Mouse (Mus musculus) forebrain, postnatal 0 days (tissue): ENCODE measurements at regions not wholly inside any gene's neighbourhood (a gene's known extent, or its start where the extent isn't known, plus 50 kb on each side); places are given as distances from the start of the nearest gene placed in this dataset.

Experiments
- ATAC-seq: fragments of 200-750 bp; cut with Nextera tagmentation; 2 replicates; pipeline ENCODE4 v1.8.0; 2017; ENCODE audit warnings: mild to moderate bottlenecking, moderate library complexity
- DNase-seq: peaks from one replicate; pipeline ENCODE4 v3.0.0-alpha.2; 2015
- H3K27ac ChIP-seq: fragments of 300-500 bp; sonication (generic); 2 replicates; pipeline ENCODE4 v1.5.1; 2014; ENCODE audit warnings: low read depth, mild to moderate bottlenecking, antibody characterized with exemption, low read length, moderate library complexity, mixed read lengths
- H3K27me3 ChIP-seq: fragments of 300-500 bp; sonication (generic); 2 replicates; pipeline ENCODE4 v1.6.1; 2014; ENCODE audit warnings: mild to moderate bottlenecking, low read length, mixed read lengths; ENCODE audit not compliant: insufficient read depth
- H3K36me3 ChIP-seq: fragments of 300-500 bp; sonication (generic); 2 replicates; pipeline ENCODE4 v1.6.1; 2014; ENCODE audit warnings: mild to moderate bottlenecking, moderate library complexity; ENCODE audit not compliant: insufficient read depth
- H3K4me1 ChIP-seq: fragments of 300-500 bp; sonication (generic); 2 replicates; pipeline ENCODE4 v1.6.1; 2014; ENCODE audit warnings: antibody characterized with exemption; ENCODE audit not compliant: insufficient read depth
- H3K4me2 ChIP-seq: fragments of 300-500 bp; sonication (generic); 2 replicates; pipeline ENCODE4 v1.6.1; 2014; ENCODE audit warnings: low read depth, mild to moderate bottlenecking, moderate library complexity
- H3K4me3 ChIP-seq: fragments of 300-500 bp; sonication (generic); 2 replicates; pipeline ENCODE4 v1.5.1; 2014; ENCODE audit warnings: low read depth, low read length, mixed read lengths
- H3K9ac ChIP-seq: fragments of 300-500 bp; sonication (generic); 2 replicates; pipeline ENCODE4 v1.6.1; 2014; ENCODE audit warnings: mild to moderate bottlenecking
- H3K9me3 ChIP-seq: fragments of 300-500 bp; sonication (generic); 2 replicates; pipeline ENCODE4 v1.6.1; 2016; ENCODE audit warnings: low read length
- CTCF ChIP-seq: sonication (generic); IDR thresholded peaks from 2 replicates; pipeline ENCODE4 v1.5.1; 2016; ENCODE audit warnings: antibody characterized with exemption, control low read depth, low read depth
- WGBS: fragments of 180-500 bp; shearing (Covaris S2); extraction: QIAGEN DNeasy Blood & Tissue Kit; methylation state at CpG from one replicate; pipeline ENCODE4 v1.1.7; 2014; 5-methylcytosine and 5-hydroxymethylcytosine counted together

GRCm38 (mm10) chr15:67345179-67346148 is 844.8 kb upstream of the Lrrc6 start:
- Histone ChIP-seq H3K9me3 (no peaks in the 10 kb centered on the region), H3K4me1 (no peaks in the 10 kb centered on the region), H3K4me3 (no peak overlapping the region), H3K9ac (no peak overlapping the region), H3K36me3 (no peaks in the 10 kb centered on the region), H3K27ac (no peak overlapping the region), H3K27me3 (no peaks in the 10 kb centered on the region), H3K4me2 (no peak overlapping the region)
- TF ChIP-seq CTCF, result no peak
- ATAC-seq, result no peak
- WGBS, result 87% methylated on average over 7 of the region's 7 CpGs
- DNase-seq, result no peak

- Histone ChIP-seq H3K4me1 (no peaks in the 10 kb centered on the region), H3K36me3 (no peaks in the 10 kb centered on the region), H3K9me3 (no peaks in the 10 kb centered on the region), H3K9ac (no peak overlapping the region), H3K4me2 (no peak overlapping the region), H3K27ac (no peak overlapping the region), H3K27me3 (no peaks in the 10 kb centered on the region), H3K4me3 (no peak overlapping the region)
- TF ChIP-seq CTCF, result no peak
- 86% methylated on average over 3 of the region's 3 CpGs for WGBS
- no peak for DNase-seq
- ATAC-seq, result no peak
Observed at GRCm38 (mm10) chr15:67342050-67342449, 841.3 kb upstream of the Lrrc6 start.

GRCm38 (mm10) chr15:67337040-67337395 is 836.3 kb upstream of the Lrrc6 start:
- Histone ChIP-seq H3K4me2 (no peak overlapping the region), H3K4me1 (no peaks in the 10 kb centered on the region), H3K9me3 (no peaks in the 10 kb centered on the region), H3K27me3 (no peaks in the 10 kb centered on the region), H3K9ac (no peak overlapping the region), H3K4me3 (no peak overlapping the region), H3K27ac (no peak overlapping the region), H3K36me3 (no peaks in the 10 kb centered on the region)
- WGBS, result 73% methylated on average over 5 of the region's 5 CpGs
- no peak for ATAC-seq
- no peak for DNase-seq
- TF ChIP-seq CTCF, result no peak

- TF ChIP-seq CTCF, result no peak
- H3K9ac ChIP-seq, result no peak overlapping the region
Observed at GRCm38 (mm10) chr15:67336294-67337039, 835.8 kb upstream of the Lrrc6 start.

GRCm38 (mm10) chr15:67332521-67332920 is 831.8 kb upstream of the Lrrc6 start:
- no peaks in the 10 kb centered on the region for H3K36me3 ChIP-seq
- DNase-seq (no peak), ATAC-seq (no peak)
- no peaks in the 10 kb centered on the region for H3K4me1 ChIP-seq
- no peak overlapping the region for H3K9ac ChIP-seq
- H3K9me3 ChIP-seq, result no peaks in the 10 kb centered on the region
- H3K27me3 ChIP-seq, result no peaks in the 10 kb centered on the region
- H3K4me3 ChIP-seq, result no peak overlapping the region
- H3K27ac ChIP-seq, result no peak overlapping the region
- no peak for TF ChIP-seq CTCF
- WGBS, result 65% methylated on average over 1 of the region's 1 CpGs
- H3K4me2 ChIP-seq, result no peak overlapping the region

More at GRCm38 (mm10) chr15:67336294-67337039, 835.8 kb upstream of the Lrrc6 start:
- Histone ChIP-seq H3K4me2 (no peak overlapping the region), H3K36me3 (no peaks in the 10 kb centered on the region), H3K27me3 (no peaks in the 10 kb centered on the region), H3K4me3 (no peak overlapping the region), H3K27ac (no peak overlapping the region), H3K4me1 (no peaks in the 10 kb centered on the region), H3K9me3 (no peaks in the 10 kb centered on the region)
- ATAC-seq, result no peak
- 60% methylated on average over 5 of the region's 5 CpGs for WGBS
- no peak for DNase-seq

- Histone ChIP-seq H3K4me3 (no peak overlapping the region), H3K27me3 (no peaks in the 10 kb centered on the region), H3K4me2 (no peak overlapping the region), H3K27ac (no peak overlapping the region), H3K9ac (no peak overlapping the region), H3K9me3 (no peaks in the 10 kb centered on the region), H3K36me3 (no peaks in the 10 kb centered on the region), H3K4me1 (no peaks in the 10 kb centered on the region)
- 79% methylated on average over 2 of the region's 2 CpGs for WGBS
- DNase-seq, result no peak
- ATAC-seq, result no peak
- no peak for TF ChIP-seq CTCF
Observed at GRCm38 (mm10) chr15:67320292-67320691, 819.6 kb upstream of the Lrrc6 start.

- TF ChIP-seq CTCF, result no peak
- Histone ChIP-seq H3K4me3 (no peak overlapping the region), H3K9ac (no peak overlapping the region), H3K36me3 (no peaks in the 10 kb centered on the region), H3K9me3 (no peaks in the 10 kb centered on the region), H3K4me1 (no peaks in the 10 kb centered on the region), H3K27me3 (no peaks in the 10 kb centered on the region), H3K27ac (no peak overlapping the region), H3K4me2 (no peak overlapping the region)
- 93% methylated on average over 1 of the region's 1 CpGs for WGBS
- DNase-seq (no peak), ATAC-seq (no peak)
Observed at GRCm38 (mm10) chr15:67315202-67315601, 814.5 kb upstream of the Lrrc6 start.
